Mouse (Mus musculus) liver, embryonic 14.5 days (tissue): ENCODE data around the gene Ang4.

Experiments used
- CTCF ChIP-seq: IDR thresholded peaks from 2 replicates; pipeline ENCODE4 v1.5.1; 2016; ENCODE audit warnings: antibody characterized with exemption, low read depth, control low read depth
- EP300 ChIP-seq: IDR thresholded peaks from 2 replicates; pipeline ENCODE4 v1.6.1; 2016; ENCODE audit warnings: antibody characterized with exemption, low read depth

DNA sequence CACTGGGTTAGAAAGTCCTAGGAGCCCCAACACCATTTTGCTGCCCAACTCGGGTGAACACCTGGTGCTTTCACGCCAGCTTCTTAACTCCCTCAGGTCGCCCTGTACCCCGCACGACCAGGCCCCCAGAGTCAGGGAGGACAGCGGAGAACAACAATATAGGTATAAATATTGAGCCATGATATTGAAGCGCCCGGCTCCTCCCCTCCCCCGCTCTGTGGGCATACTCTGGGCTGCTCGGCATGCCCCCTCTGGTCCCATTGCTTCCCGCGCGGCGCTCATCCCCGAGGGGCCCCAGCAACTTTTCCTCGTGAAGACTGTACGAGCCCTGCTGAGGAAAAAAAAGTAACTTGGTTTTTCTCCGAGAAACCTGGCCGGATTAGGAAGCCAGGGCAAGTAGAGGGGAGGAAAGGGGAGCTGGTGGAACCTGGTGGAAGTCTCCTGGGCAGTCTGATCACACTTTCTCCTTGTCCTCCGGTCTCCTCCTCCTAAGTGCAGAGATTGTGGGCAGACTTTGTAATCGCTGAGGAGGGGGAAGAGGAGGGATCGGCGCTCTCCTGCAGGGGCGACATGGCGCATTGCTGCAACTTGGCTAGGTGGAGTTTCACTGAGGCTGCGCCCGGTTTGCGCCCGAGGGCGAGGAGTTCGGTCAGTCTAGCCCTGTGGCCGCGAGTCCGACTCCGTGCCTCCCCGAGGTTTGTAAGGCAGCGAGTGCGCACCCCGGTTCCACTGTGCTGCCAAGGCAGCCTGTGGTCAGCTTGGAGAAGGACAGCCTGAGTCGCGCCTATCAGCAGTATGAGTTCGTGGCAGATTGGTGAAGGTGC, 32.8 kb downstream of the Ang4 start:
- TF ChIP-seq EP300 (no peak), CTCF (no peak)
